Mouse (Mus musculus) heart, embryonic 14.5 days (tissue): ENCODE measurements around the gene Zfp872. TPM values are rescaled to one million over a fixed set of nuclear protein-coding genes. Genes with fewer than 3 reads are reported as not detected.
A peak's percentile ranks its signal among the peaks of the same experiment; 100 is the strongest.

ENCODE experiments used
- ATAC-seq: fragments of 200-750 bp; cut with Nextera tagmentation; 2 replicates; pipeline ENCODE4 v1.8.0; 2017; ENCODE audit warnings: low read depth, moderate TSS enrichment; ENCODE audit not compliant: insufficient number of reproducible peaks, insufficient read depth, low FRiP score
- H3K27ac ChIP-seq, 2 experiments: fragments of 200-500 bp in 1 of 2; fragments of 300-500 bp in 1 of 2; sonication (generic) in 1 of 2; replicated peaks in 1 of 2; 2 replicates each; pipeline ENCODE4 v1.5.1; 2012 to 2014; ENCODE audit warnings: low read depth in 2 of 2, low read length in 2 of 2, control low read depth in 1 of 2, mild to moderate bottlenecking in 1 of 2, mixed read lengths in 1 of 2; ENCODE audit not compliant: control insufficient read depth in 1 of 2, insufficient read depth in 1 of 2
- H3K27me3 ChIP-seq: fragments of 300-500 bp; sonication (generic); 2 replicates; pipeline ENCODE4 v1.6.1; 2014; ENCODE audit warnings: mild to moderate bottlenecking, low read length, control low read depth; ENCODE audit not compliant: control insufficient read depth, insufficient read depth
- H3K36me3 ChIP-seq: fragments of 300-500 bp; sonication (generic); 2 replicates; pipeline ENCODE4 v1.6.1; 2014; ENCODE audit warnings: mild to moderate bottlenecking, control low read depth, low read length, mixed read lengths; ENCODE audit not compliant: control insufficient read depth, insufficient read depth
- H3K4me1 ChIP-seq, 2 experiments: fragments of 200-500 bp in 1 of 2; fragments of 300-500 bp in 1 of 2; sonication (generic) in 1 of 2; 2 replicates each; pipeline ENCODE4 v1.6.1; 2012 to 2014; ENCODE audit warnings: low read length in 2 of 2, control low read depth in 1 of 2, mixed read lengths in 1 of 2; ENCODE audit not compliant: control insufficient read depth in 2 of 2, insufficient read depth in 2 of 2
- H3K4me2 ChIP-seq: fragments of 300-500 bp; sonication (generic); 2 replicates; pipeline ENCODE4 v1.6.1; 2014; ENCODE audit warnings: mild to moderate bottlenecking, low read length
- H3K4me3 ChIP-seq, 2 experiments: fragments of 200-500 bp in 1 of 2; fragments of 300-500 bp in 1 of 2; sonication (generic) in 1 of 2; 2 replicates each; pipeline ENCODE4 v1.5.1; 2012 to 2014; ENCODE audit warnings: low read length in 2 of 2, mild to moderate bottlenecking in 2 of 2, control low read depth in 1 of 2, low read depth in 1 of 2, moderate library complexity in 1 of 2; ENCODE audit not compliant: control insufficient read depth in 1 of 2, insufficient read depth in 1 of 2
- H3K9ac ChIP-seq: fragments of 300-500 bp; sonication (generic); 2 replicates; pipeline ENCODE4 v1.6.1; 2014; ENCODE audit warnings: mild to moderate bottlenecking, low read length
- H3K9me3 ChIP-seq: fragments of 300-500 bp; sonication (generic); 2 replicates; pipeline ENCODE4 v1.6.1; 2016; ENCODE audit warnings: low read length, control low read depth; ENCODE audit not compliant: control insufficient read depth
- WGBS: fragments of 180-500 bp; shearing (Covaris S2); extraction: QIAGEN DNeasy Blood & Tissue Kit; methylation state at CpG from one replicate; pipeline ENCODE4 v1.1.7; 2014; 5-methylcytosine and 5-hydroxymethylcytosine counted together
- polyA plus RNA-seq: library from polyadenylated mRNA; unstranded; fragments of >200 nt; fragmentation: Nextera tagmentation; extraction: Ambion mirVana; gene quantifications from 2 replicates; pipeline ENCODE4 v1.2.1, GENCODE M21; 2014

Zfp872 gene
- polyA plus RNA-seq, 1 experiment from 2014 or later, result 0.28 TPM

DNA sequence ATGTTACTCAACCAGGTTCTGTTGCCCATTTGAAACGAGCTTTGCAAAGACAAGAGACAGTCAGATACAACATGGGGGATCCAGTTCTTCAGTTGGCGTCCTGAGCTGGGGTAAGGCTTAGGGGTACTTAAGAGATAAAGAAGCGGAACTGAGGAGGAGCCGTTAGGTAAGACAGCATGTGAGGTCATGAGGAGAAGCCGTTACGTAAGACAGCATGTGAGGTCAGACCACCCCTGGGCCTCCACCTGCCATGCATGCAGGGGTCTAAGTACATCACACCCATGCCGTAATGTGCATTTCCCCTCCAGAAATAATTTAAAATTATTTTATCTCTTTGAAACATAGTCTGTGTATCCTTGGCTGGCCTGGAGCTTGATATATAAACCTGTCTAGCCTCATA is 25.0 kb upstream of the Zfp872 start:
- H3K4me2 ChIP-seq, result no peak overlapping the region
- H3K4me1 ChIP-seq, result 0 out of 4 replicates have a peak, but pooled peaks cover 0 to under 1% of the 10 kb centered on the region in 2 experiments
- H3K27me3 ChIP-seq, result peaks cover 6% of the 10 kb centered on the region; the same call in 1 of the 2 replicates
- WGBS, result 80% methylated on average over 7 of the region's 7 CpGs
- H3K9ac ChIP-seq, result no peak overlapping the region
- H3K27ac ChIP-seq, result no peak overlapping the region
- no peak for ATAC-seq
- no peaks in the 10 kb centered on the region; the same call in 1 of the 2 replicates for H3K9me3 ChIP-seq
- no peak overlapping the region for H3K4me3 ChIP-seq
- peaks cover 4% of the 10 kb centered on the region for H3K36me3 ChIP-seq

DNA sequence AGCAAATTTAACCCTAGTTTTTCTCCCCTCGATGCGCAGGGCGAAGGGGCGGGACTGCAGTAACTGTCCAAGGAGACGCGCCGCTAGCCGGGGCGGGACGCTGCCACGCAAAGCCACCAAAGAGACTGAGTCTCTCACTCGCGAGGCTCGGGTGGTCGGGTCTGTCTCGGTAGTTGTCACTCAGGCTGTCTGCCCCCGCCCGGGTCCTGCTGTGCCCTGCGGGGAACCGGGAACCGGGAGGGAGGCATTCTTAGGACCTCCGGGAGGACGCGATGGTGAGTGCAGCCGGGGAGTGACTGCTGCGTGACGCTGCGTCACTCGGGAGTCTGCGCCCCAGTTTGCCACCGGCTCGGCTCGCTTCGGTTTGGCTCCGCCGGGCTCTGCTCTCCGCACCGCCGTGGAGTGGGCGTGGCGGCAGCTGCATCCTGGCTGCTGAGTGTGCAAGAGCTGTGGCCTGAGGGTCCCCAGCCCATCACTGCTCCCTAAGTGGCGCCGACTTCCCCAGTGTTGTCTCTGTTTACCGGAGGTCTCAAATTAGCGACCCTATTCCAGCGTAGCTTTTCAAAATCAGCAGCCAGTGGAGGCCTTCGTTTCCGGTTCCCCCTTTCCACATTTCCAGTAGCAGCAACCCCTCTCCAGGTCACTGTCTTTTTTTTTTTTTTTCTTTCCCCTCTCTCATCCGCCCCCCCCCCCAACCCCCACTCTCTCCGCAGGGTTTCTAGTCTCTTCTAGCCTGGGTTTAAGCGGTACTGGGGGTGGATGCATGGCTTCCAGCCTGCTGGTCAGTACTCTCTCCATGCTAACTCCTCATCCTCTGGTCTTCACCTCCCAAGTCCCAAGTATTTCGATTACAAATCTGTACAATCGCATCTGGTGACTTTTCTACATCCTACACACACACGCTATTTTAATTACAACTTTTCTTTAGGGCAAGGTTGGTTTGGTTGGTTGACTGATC is 22.9 kb upstream of the Zfp872 start:
- Histone ChIP-seq H3K27me3 (peaks cover 3% of the 10 kb centered on the region; the same call in 1 of the 2 replicates), H3K4me2 (peak overlapping the region; percentile 97), H3K36me3 (no peaks in the 10 kb centered on the region), H3K9me3 (no peaks in the 10 kb centered on the region; the same call in 1 of the 2 replicates), H3K4me1 (no peaks in the 10 kb centered on the region), H3K27ac (no peak overlapping the region), H3K9ac (peak overlapping the region; percentile 76), H3K4me3 (peak overlapping the region; percentile 62 to 72)
- ATAC-seq, result no peak
- WGBS, result 1% methylated on average over 53 of the region's 54 CpGs

DNA sequence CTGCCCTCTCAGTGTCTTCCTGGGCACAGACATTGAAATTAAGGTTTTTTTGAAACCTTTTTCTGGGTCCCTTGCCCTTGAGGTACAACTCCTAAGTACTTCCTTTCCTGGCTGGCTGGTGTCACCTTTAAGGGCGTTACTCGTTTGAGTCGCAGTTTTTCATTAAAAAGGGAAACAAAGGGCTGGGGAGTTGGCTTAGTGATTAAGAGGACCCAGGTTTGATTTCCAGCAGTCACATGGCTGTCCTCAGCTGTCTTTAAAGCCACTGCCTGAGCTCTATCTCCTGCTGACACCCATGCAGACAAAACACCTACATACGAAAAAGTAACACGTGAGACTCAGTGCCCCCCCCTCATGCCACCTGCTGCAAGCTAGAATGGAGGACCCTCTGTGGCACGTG is 21.9 kb upstream of the Zfp872 start:
- Histone ChIP-seq H3K4me2 (no peak overlapping the region), H3K27ac (no peak overlapping the region), H3K27me3 (peaks cover 3% of the 10 kb centered on the region; the same call in 1 of the 2 replicates), H3K9ac (no peak overlapping the region), H3K9me3 (no peaks in the 10 kb centered on the region; the same call in 1 of the 2 replicates), H3K36me3 (no peaks in the 10 kb centered on the region), H3K4me1 (no peaks in the 10 kb centered on the region), H3K4me3 (no peak overlapping the region)
- 57% methylated on average over 6 of the region's 6 CpGs for WGBS
- ATAC-seq, result no peak

DNA sequence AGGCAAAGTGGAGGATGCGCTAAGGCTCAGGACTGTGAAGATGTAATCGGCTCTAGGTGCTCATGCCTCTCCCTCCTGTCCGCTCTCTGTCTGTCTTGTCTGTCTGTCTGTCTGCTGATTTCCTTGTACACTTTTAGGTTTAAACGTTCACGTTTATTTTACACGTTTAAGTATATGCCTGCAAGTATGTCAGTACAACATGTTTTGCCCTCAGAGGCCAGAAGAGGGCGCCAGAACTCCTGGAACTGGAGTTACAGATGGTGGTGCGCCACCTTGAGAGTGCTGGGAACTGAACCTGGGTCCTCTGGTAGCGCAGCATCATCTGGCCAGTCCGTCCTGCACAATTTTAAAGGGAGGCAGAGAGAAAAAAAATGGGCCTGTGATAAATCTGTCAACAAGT is 21.2 kb upstream of the Zfp872 start:
- no peaks in the 10 kb centered on the region; the same call in 1 of the 2 replicates for H3K9me3 ChIP-seq
- no peak overlapping the region for H3K27ac ChIP-seq
- no peak overlapping the region for H3K4me3 ChIP-seq
- 83% methylated on average over 10 of the region's 10 CpGs for WGBS
- H3K36me3 ChIP-seq, result no peaks in the 10 kb centered on the region
- peaks cover 3% of the 10 kb centered on the region; the same call in 1 of the 2 replicates for H3K27me3 ChIP-seq
- ATAC-seq, result no peak
- no peak overlapping the region for H3K4me2 ChIP-seq
- no peaks in the 10 kb centered on the region for H3K4me1 ChIP-seq
- H3K9ac ChIP-seq, result no peak overlapping the region

DNA sequence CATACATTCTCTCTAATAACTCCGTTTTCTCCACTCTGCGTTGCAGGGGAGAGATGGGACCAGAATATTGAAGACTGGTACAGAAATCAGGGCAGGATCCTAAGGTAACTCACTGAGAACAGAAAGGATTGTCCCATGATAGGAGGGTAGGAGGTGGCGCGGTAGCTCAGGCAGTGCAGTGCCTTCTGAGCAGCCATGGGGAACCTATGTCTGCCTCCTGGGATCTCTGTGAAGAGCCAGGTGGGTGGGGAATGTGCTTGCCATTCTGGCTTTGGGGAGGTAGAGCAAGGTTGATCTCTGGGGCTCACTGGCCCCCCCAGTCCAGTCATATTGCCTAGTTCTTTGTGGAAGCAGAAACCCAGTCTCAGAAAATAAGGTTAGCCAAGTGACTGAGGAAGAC is 20.1 kb upstream of the Zfp872 start:
- WGBS, result 89% methylated on average over 4 of the region's 4 CpGs
- Histone ChIP-seq H3K4me1 (no peaks in the 10 kb centered on the region), H3K27ac (no peak overlapping the region), H3K9ac (no peak overlapping the region), H3K27me3 (peaks cover 3% of the 10 kb centered on the region; the same call in 1 of the 2 replicates), H3K4me3 (no peak overlapping the region), H3K4me2 (no peak overlapping the region), H3K9me3 (no peaks in the 10 kb centered on the region; the same call in 1 of the 2 replicates), H3K36me3 (no peaks in the 10 kb centered on the region)
- ATAC-seq, result no peak

DNA sequence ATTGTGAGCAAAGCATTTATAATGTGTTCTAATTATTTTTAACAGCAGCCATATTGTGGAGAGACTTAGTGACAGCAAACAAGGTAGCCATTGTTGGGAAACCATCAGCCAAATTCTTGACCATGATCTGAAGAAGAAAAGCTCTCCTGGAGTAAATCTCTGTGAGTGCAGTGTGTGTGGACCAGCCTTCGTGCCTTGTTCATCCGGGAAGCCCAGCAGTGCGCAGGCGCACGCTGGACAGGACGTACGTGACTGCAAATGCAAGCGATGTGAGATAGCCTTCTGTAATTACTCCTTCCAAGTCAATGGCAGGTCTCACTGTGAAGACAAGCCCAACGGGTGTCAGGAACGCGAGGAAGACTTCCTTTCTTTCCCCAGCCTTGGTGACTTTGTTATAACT is 18.6 kb upstream of the Zfp872 start:
- no peak overlapping the region for H3K27ac ChIP-seq
- H3K4me2 ChIP-seq, result no peak overlapping the region
- no peaks in the 10 kb centered on the region; the same call in 1 of the 2 replicates for H3K9me3 ChIP-seq
- no peak overlapping the region for H3K9ac ChIP-seq
- H3K4me3 ChIP-seq, result no peak overlapping the region
- H3K27me3 ChIP-seq, result no peaks in the 10 kb centered on the region
- ATAC-seq, result no peak
- H3K36me3 ChIP-seq, result no peaks in the 10 kb centered on the region
- 90% methylated on average over 11 of the region's 11 CpGs for WGBS
- H3K4me1 ChIP-seq, result no peaks in the 10 kb centered on the region

DNA sequence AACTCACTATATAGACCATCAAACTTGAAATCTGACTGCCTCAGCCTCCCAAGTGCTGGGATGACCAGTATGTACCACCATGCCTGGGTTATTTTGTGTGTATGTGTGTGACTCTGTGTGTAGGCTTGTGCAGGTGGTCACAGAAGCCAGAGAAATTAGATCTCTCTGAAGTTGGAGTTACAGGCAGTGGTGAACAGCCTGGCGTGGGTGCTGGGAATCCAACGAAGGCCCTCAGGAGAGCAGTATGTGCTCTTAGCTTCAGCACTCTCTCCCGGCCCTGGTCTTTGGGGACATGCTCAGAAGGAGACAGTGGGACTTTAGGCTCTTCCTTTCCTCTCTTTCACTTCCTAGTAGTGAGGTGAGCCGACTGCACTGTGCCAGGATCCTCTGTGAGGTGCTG is 15.6 kb upstream of the Zfp872 start:
- no peaks in the 10 kb centered on the region for H3K4me1 ChIP-seq
- no peak overlapping the region for H3K4me2 ChIP-seq
- peaks cover 14% of the 10 kb centered on the region for H3K9me3 ChIP-seq
- no peak for ATAC-seq
- no peaks in the 10 kb centered on the region for H3K36me3 ChIP-seq
- H3K27ac ChIP-seq, result no peak overlapping the region
- no peak overlapping the region for H3K9ac ChIP-seq
- H3K4me3 ChIP-seq, result no peak overlapping the region
- H3K27me3 ChIP-seq, result no peaks in the 10 kb centered on the region
- WGBS, result 75% methylated on average over 4 of the region's 4 CpGs
